Mouse (Mus musculus): ENCODE measurements around the gene Ccdc105. TPM values are rescaled to one million over a fixed set of nuclear protein-coding genes. Genes with fewer than 3 reads are reported as not detected.

Gene Ccdc105
- polyA plus RNA-seq, 1 experiment from 2014 or later, result not detected

DNA sequence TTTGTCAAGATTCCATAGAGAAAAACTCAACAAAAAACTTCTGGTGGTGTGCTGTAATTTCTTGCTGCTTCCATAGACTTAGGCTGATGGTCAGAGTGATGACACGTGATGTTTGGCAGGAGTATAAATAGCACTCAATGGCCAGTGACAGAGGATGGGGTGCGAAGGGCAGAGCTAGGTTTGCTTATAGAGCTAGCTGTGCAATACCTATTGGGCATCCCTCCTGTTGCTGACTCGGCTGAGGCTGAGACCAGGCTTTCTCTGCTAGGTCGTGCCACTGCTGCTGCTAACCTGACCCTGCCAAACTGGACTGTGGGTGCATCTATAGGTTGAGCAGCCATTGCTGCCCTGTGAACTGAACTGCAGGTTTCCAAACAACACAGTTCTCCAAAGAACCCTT, 13.0 kb downstream of the Ccdc105 start:
- Histone ChIP-seq H3K4me3 (ENCODE audit: inconsistent target) (no peak overlapping the region), H3K79me2 (ENCODE audit: inconsistent target) (no peaks in the 10 kb centered on the region), H3K36me3 (ENCODE audit: inconsistent target) (no peaks in the 10 kb centered on the region), H3K27ac (no peak overlapping the region)
- WGBS (ENCODE audit: missing documents), result 90% methylated on average over 4 of the region's 4 CpGs

DNA sequence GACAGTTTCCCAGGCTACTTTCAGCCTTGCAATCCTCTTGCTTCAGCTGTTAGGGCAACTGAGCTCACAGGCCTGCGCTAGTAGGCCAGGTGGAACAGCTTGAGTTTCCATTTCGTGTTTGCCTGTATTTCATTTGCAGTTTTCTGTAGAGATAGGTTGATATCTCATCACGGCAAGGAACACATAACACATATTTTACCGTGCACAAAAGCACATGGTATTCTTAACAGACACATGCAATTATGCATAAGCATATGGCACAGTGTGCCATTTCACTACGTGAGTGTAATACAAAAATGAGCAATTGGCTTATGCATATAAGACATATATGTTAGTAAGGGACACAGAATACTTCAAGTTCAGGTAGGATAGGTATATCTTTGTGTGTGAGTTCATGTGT, 25.0 kb downstream of the Ccdc105 start:
- Histone ChIP-seq H3K27ac (no peak overlapping the region), H3K36me3 (ENCODE audit: inconsistent target) (no peaks in the 10 kb centered on the region), H3K79me2 (ENCODE audit: inconsistent target) (no peaks in the 10 kb centered on the region), H3K4me3 (ENCODE audit: inconsistent target) (no peak overlapping the region)
- 87% methylated on average over 5 of the region's 5 CpGs for WGBS (ENCODE audit: missing documents)

DNA sequence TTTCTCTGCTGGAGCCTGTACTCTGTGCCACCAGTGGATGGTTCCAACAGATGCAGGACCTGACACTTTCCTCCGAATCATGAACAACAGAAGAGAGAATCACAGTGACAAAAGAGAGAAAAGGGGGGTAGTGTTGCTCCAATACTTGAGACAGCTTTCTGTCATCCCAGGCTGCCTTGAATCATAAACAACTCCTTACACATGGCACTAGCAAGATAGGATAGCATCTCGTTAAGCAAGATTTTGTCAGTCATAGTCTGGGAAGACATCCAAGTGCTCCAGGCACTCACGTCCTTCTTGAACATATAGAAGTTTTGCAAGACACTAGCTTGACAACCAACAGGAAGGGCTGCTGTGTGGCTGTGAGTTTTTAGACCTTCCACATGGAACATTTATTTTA, 25.8 kb downstream of the Ccdc105 start:
- H3K79me2 ChIP-seq (ENCODE audit: inconsistent target), result no peaks in the 10 kb centered on the region
- H3K27ac ChIP-seq, result no peak overlapping the region
- H3K36me3 ChIP-seq (ENCODE audit: inconsistent target), result no peaks in the 10 kb centered on the region
- no peak overlapping the region for H3K4me3 ChIP-seq (ENCODE audit: inconsistent target)
- WGBS (ENCODE audit: missing documents), result 57% methylated on average over 3 of the region's 3 CpGs

DNA sequence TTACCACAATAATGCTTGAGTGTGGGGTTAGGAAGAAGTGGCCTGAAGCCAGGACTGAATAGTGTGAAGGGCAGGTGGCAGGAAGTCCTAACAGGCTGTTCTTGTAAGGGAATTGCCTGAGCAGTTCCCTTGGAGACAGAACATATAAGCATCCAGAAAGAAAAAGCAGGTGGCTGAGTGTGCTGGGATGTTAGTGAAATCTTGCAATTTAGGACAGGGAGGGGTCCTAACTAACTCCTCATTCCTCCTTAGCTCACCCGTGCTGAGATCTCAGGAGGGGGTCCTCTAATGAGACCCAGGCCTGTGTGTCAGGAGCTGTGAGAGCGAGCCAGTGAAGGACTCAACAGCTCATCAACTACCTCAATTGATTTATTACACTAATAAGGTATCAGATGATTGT, 29.4 kb downstream of the Ccdc105 start:
- no peak overlapping the region for H3K27ac ChIP-seq
- H3K4me3 ChIP-seq (ENCODE audit: inconsistent target), result no peak overlapping the region
- H3K36me3 ChIP-seq (ENCODE audit: inconsistent target), result no peaks in the 10 kb centered on the region
- H3K79me2 ChIP-seq (ENCODE audit: inconsistent target), result no peaks in the 10 kb centered on the region
- 85% methylated on average over 2 of the region's 2 CpGs for WGBS (ENCODE audit: missing documents)

DNA sequence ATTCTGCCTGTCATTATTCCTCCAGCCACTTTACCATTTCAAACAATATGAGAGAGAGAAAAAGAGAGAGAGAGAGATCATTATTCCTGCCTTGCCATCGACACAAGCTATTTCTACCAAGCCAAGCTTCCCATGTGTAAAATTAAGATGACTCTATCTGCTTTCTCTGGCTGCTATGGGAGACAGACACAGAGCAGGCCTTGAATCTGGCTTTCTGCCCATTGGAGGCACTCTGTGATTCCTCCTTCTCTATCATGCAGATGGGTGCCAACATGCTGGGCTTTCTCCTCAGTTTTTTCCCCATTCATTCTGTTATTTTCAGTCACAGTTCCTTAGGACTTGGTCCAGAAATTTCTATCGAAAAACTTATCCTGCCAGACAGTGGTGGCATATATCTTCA, 30.2 kb downstream of the Ccdc105 start:
- H3K4me3 ChIP-seq (ENCODE audit: inconsistent target), result no peak overlapping the region
- no peaks in the 10 kb centered on the region for H3K36me3 ChIP-seq (ENCODE audit: inconsistent target)
- WGBS (ENCODE audit: missing documents), result 88% methylated on average over 2 of the region's 2 CpGs
- no peaks in the 10 kb centered on the region for H3K79me2 ChIP-seq (ENCODE audit: inconsistent target)
- no peak overlapping the region for H3K27ac ChIP-seq

DNA sequence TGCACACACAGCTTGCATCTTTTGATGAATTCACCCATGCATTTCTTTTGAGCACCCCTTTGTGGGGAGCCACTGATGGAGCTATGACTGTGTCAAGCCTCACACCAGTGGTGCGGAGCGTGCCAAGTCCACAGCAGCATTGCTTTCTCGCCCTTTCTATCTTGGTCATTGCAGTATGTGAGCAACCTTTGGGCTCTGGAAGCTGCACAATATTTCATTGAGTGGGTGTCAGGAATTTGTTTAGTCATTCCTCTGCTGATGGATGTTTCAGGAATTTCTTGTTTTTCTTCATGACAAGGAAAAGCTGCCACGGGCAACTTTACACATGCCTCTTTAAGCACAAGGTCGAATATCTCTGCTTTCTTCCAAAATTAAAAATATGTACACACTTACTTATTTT, 30.8 kb downstream of the Ccdc105 start:
- Histone ChIP-seq H3K79me2 (ENCODE audit: inconsistent target) (no peaks in the 10 kb centered on the region), H3K27ac (no peak overlapping the region), H3K4me3 (ENCODE audit: inconsistent target) (no peak overlapping the region), H3K36me3 (ENCODE audit: inconsistent target) (no peaks in the 10 kb centered on the region)
- 88% methylated on average over 5 of the region's 5 CpGs for WGBS (ENCODE audit: missing documents)

DNA sequence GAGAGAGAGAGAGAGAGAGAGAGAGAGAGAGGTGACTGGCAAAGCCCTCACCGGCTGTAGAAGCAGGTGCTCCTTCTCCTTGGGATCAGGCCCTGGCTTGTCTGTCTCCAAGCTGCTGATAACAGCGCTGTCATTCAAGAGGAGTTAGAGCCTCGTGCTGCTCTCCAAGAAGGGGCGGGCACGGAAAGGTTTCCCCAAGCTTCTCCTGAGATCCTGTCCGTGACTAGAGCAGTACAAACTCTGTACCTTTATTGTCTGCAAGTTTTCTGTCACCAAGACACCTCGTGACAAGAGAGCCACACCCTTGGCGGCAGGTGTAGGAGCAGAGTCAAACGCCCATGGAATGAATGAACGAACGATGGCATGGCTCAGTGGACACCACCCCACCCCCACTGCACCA, 34.8 kb downstream of the Ccdc105 start, which contains the start of gene Casp14:
TSS of gene Casp14 (minus strand) at position 239 of the 400 bp plus-strand sequence.
- H3K4me3 ChIP-seq (ENCODE audit: inconsistent target), result no peak within 1 kb of the TSS
- no peaks in the 10 kb centered on the region for H3K36me3 ChIP-seq (ENCODE audit: inconsistent target)
- WGBS (ENCODE audit: missing documents), result 78% methylated on average over 11 of the region's 11 CpGs
- H3K27ac ChIP-seq, result no peak within 1 kb of the TSS
- no peaks in the 10 kb centered on the region for H3K79me2 ChIP-seq (ENCODE audit: inconsistent target)

DNA sequence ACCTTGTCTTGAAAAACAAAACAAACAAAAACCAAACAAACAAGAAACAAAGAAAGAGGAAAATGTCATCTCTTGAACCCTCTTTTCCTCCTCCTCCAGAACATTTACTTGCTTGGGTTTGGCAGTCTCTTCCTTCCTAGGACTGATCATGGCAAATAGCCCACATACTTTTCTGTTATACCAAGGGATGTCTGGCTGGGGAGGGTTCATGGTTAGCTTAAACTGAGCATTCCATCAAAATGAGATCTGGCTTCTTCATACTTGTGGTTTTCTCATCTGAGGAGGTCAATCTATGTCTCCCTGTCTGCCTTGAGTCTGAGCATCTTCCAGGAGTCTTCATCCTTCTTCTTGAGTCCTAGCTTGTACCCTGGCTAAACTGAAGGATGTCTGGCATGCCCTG, 36.6 kb downstream of the Ccdc105 start:
- H3K27ac ChIP-seq, result no peak overlapping the region
- H3K4me3 ChIP-seq (ENCODE audit: inconsistent target), result no peak overlapping the region
- H3K36me3 ChIP-seq (ENCODE audit: inconsistent target), result no peaks in the 10 kb centered on the region
- H3K79me2 ChIP-seq (ENCODE audit: inconsistent target), result no peaks in the 10 kb centered on the region

DNA sequence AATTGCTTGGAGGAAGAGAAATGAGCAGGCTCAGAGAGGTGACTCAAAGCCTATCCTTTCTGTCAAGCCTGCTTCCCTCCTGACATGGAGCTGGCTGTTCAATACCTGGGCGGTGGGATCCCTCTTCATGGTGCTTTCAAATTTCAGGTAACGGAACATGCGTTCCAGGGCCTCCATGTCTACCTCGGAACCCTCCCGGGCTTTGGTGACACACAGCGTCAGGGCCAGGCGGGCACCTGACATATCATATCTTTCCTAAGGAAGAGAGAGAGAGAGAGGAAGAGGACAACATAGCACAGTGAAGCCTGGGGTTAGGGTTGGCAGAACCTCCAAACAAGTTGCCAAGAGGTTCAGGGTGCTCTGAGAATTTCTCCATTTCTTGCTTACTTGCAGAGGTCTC, 37.7 kb downstream of the Ccdc105 start:
- WGBS (ENCODE audit: missing documents), result 96% methylated on average over 7 of the region's 7 CpGs

DNA sequence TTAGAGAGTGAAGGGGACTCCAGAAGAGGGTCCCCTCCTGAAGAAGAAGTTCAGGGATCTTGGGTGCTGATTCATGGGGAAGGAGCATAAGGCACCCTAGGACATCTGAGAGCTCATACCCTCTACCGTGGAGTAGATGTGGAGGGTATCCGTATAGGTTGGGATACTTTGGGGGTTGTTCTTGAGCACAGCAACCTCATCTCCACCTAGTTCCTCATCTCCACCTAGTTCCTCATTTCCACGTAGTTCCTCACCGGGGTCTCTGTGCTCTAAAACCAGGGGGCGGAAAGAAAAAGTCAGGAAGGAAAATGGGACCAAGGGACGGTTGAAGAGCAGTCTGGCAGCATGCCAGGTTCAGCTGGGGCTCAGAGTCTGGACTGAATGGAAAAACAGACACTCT, 38.7 kb downstream of the Ccdc105 start:
- H3K36me3 ChIP-seq (ENCODE audit: inconsistent target), result no peaks in the 10 kb centered on the region
- H3K4me3 ChIP-seq (ENCODE audit: inconsistent target), result no peak overlapping the region
- H3K27ac ChIP-seq, result no peak overlapping the region
- H3K79me2 ChIP-seq (ENCODE audit: inconsistent target), result no peaks in the 10 kb centered on the region
- WGBS (ENCODE audit: missing documents), result 19% methylated on average over 6 of the region's 6 CpGs

More for the DNA sequence above, 37.7 kb downstream of the Ccdc105 start:
- no peak overlapping the region for H3K27ac ChIP-seq
- H3K4me3 ChIP-seq (ENCODE audit: inconsistent target), result no peak overlapping the region
- no peaks in the 10 kb centered on the region for H3K36me3 ChIP-seq (ENCODE audit: inconsistent target)
- no peaks in the 10 kb centered on the region for H3K79me2 ChIP-seq (ENCODE audit: inconsistent target)

DNA sequence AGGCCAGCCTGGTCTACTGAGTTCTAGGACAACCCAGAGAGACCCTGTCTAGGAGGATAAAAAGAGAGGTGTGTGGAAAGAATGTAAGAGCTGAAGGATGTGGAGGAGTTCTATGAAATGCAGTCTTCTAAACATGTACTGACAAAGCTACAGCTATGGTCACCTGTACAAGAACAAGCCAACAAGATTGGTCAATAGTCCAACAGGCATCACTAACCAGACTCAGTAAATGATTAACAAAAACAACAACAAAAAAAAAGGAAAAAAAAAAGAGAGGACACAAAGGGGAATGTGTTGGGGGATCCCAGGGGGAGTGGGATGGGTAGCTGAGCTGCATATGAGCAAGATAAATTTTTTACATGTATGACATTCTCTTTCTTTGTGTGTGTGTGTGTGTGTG, 42.2 kb downstream of the Ccdc105 start:
- Histone ChIP-seq H3K79me2 (ENCODE audit: inconsistent target) (no peaks in the 10 kb centered on the region), H3K27ac (no peak overlapping the region), H3K4me3 (ENCODE audit: inconsistent target) (no peak overlapping the region), H3K36me3 (ENCODE audit: inconsistent target) (no peaks in the 10 kb centered on the region)

DNA sequence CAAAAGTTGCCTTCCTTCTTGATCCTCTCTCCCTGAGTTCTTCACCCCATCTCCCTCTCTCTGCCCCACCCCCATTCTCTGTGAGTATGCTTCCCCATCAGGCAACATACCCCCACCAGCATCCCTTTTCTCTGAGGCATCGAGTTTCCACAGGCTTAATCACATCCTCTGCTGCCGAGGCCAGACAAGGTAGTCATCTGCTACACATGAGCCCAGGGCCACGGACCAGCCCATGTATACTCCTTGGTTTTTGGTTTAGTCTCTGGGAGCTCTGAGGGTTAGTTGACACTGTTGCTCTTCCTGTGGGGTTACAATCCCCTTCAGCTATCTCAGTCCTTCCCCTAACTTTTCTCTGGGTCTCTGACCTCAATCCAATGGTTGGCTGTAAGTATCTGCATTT, 52.0 kb downstream of the Ccdc105 start:
- Histone ChIP-seq H3K4me3 (ENCODE audit: inconsistent target) (no peak overlapping the region), H3K79me2 (ENCODE audit: inconsistent target) (no peaks in the 10 kb centered on the region), H3K36me3 (ENCODE audit: inconsistent target) (no peaks in the 10 kb centered on the region), H3K27ac (no peak overlapping the region)
- WGBS (ENCODE audit: missing documents), result 57% methylated on average over 3 of the region's 3 CpGs

Other genes starting within 250 kb of the Ccdc105 start
- gene Olfr1358, start 235.6 kb downstream of the Ccdc105 start, polyA plus RNA-seq (2018), result not detected in 3 replicates
- gene Ilvbl, start 178.7 kb downstream of the Ccdc105 start, polyA plus RNA-seq (2018), result 15.2 to 39.5 TPM (median 37.4 TPM) in 3 replicates
- 0.77 to 1.7 TPM (median 1.5 TPM) in 3 replicates for gene Syde1, start 161.1 kb downstream of the Ccdc105 start, polyA plus RNA-seq (2018)
- gene Olfr1357, start 135.0 kb downstream of the Ccdc105 start, polyA plus RNA-seq (2018), result not detected in 3 replicates
- gene Casp14, start 34.8 kb downstream of the Ccdc105 start, polyA plus RNA-seq (2018), result not detected in 3 replicates
- not detected in 3 replicates for gene Slc1a6, start 27.4 kb upstream of the Ccdc105 start, polyA plus RNA-seq (2018)
- gene Olfr1356, start 99.1 kb upstream of the Ccdc105 start, polyA plus RNA-seq (2018), result not detected in 3 replicates
- not detected in 3 replicates for gene Olfr1355, start 122.5 kb upstream of the Ccdc105 start, polyA plus RNA-seq (2018)
- not detected in 3 replicates for gene Olfr1354, start 160.1 kb upstream of the Ccdc105 start, polyA plus RNA-seq (2018)
- gene Olfr8, start 197.6 kb upstream of the Ccdc105 start, polyA plus RNA-seq (2018), result not detected in 3 replicates
- gene Olfr1353, start 210.2 kb upstream of the Ccdc105 start, polyA plus RNA-seq (2018), result not detected in 3 replicates
- not detected in 3 replicates for gene Olfr1352, start 228.0 kb upstream of the Ccdc105 start, polyA plus RNA-seq (2018)